Mouse (Mus musculus) spleen, adult 10 weeks (tissue): Measurements from ENCODE around the gene Ccl26. TPM values are rescaled to one million over a fixed set of nuclear protein-coding genes. Genes with fewer than 3 reads are reported as not detected.

Experiments used
- polyA plus RNA-seq: library from polyadenylated mRNA; stranded (reverse); fragments of 350-450 nt; fragmentation: Illumina TruSeq; extraction: RNeasy Lipid Tissue Mini Kit (QIAGEN cat#74804); gene quantifications from one replicate; pipeline ENCODE4 v1.2.3, GENCODE M21; 2015; ENCODE audit warnings: low replicate concordance; ENCODE audit not compliant: insufficient read depth

The Ccl26 gene
- polyA plus RNA-seq: not detected

DNA sequence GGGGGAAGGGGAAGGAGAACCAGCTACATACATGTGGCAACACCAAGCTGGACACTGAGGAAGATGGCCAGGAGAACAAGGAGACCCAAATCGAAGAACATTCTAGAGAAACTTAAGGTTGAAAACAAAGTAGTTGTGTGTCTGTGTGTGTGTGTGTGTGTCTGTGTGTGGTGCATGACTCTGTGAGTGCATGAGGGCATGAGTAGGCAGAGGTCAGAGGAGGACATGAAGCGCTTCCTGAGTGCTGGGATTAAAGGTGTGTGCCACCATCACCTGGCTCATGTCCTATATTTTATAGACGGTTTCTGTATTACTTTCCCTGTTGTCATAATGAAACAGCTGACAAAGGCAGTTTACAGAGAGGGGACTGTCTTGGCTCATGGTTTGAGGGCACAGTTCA lies at the start of gene Ccl26:
Gene Ccl26, minus strand, starts transcription at position 101 of the 400 bp plus-strand sequence.

DNA sequence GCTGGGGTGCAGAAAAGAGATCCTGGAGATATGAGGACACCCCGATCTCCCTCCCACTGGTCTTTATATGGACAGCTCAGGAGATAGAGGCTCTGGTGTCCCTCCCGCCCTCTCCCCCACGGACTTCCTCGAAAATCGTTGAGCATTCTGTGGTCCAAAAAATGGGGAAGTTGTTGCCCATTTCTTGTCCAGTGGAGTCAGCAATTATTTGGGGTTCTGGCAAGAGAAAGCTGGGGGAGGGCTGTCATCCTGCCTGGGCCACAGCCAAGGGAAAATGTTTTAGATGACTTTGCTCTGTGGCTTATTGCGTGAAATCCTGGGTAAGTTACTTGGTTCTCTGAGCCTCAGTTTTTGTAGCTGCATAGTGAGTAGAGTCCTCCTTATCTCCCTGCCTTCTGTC lies 9.6 kb upstream of the Ccl26 start, which contains the start of gene Ccl24:
Gene Ccl24, minus strand, starts transcription at position 44 of the 400 bp plus-strand sequence.

DNA sequence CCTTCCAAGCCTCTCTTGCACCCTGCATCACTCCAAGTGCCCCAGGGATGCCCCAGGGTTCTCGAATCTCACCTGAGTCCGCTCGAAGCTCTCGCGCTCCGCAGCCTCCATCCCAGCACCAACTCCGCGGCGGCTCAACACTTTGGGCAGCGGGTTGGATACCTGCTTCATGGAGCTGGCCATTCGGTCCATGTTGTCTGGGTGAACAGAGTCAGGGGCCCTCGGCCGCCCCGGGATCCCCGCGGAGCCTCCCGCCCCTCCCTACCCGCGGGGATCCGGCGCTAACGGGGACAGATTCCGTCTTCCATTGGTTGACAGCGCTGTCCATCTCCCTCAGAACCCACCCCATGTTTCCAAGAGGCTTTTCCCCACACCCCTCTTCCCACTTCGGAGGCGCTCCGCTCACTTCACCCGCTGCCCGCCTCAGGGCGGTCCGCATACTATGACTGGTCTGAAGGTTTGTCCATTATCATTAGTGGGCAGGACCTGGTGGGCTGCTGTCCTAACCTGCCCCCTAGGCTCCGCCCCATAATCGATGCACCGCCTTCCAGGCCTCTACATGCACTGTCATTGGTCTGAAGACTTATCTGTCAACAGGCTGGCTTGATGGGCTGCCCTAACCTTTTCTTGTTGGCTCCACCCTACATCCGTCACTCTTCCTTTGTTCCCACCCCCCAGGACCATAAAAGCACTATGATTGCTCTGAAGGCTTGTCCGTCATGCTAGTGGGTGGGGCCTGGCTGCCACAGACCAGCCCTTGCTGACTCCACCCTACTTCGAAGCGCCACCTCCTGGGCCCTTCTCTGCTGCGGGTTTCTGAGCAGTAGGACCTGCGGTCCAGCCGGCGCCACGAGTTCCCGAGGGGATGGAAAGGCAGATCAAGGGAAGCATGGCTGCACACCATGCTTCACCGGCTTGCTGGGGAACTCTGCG lies 18.2 kb downstream of the Ccl26 start, which contains the start of gene Hip1:
Gene Hip1, minus strand, starts transcription at position 256 of the 933 bp plus-strand sequence.

Other genes with a start within 250 kb of the Ccl26 start
- not detected for gene Fkbp6, start 213.5 kb downstream of the Ccl26 start, polyA plus RNA-seq
- not detected for gene Trim50, start 210.3 kb downstream of the Ccl26 start, polyA plus RNA-seq
- gene Nsun5, start 193.6 kb downstream of the Ccl26 start, polyA plus RNA-seq: 17.7 TPM
- 14.8 TPM for gene Pom121, start 169.0 kb downstream of the Ccl26 start, polyA plus RNA-seq
- 20.1 TPM for gene Hip1, start 18.4 kb downstream of the Ccl26 start, polyA plus RNA-seq
- 6.6 TPM for gene Ccl24, start 9.5 kb upstream of the Ccl26 start, polyA plus RNA-seq
- 10.8 TPM for gene Rhbdd2, start 69.0 kb upstream of the Ccl26 start, polyA plus RNA-seq
- 21.5 TPM for gene Por, start 106.5 kb upstream of the Ccl26 start, polyA plus RNA-seq
- gene Tmem120a, start 180.9 kb upstream of the Ccl26 start, polyA plus RNA-seq: 8.9 TPM
- gene Styxl1, start 214.8 kb upstream of the Ccl26 start, polyA plus RNA-seq: 0.43 TPM
- gene Mdh2, start 214.9 kb upstream of the Ccl26 start, polyA plus RNA-seq: 139 TPM
- not detected for gene Srrm3, start 243.3 kb upstream of the Ccl26 start, polyA plus RNA-seq